In the genomic region with DNA sequence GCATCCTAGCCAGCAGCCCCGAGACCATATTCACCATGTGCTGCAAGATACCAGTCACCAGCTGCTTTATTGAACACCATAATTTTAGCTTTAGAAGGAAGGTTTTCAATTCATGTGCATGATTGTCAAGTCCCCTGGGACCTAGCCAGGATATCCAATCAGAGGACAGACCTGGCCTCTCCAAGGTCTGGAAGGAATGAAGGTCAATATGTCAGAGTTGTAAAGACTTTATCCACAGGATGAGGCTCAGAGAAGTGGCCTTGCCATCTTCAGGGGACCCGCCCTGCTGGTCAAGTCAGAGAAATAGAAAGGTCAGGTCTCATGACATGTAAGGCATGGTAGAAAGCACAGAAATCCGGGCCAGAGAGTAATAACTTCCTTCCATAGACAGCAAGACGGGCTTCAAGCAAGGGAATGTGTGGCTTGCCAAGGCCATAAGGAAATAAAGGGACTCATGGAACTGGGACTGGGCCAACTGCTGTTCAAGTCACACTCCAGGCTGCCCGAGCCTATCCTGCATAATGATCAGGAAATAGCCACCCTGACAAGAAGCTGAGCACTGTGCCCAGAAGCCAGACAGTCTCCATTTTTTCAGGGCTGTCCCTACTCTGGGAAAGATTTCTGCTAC, we compare ENCODE assay signal across 13 mouse cellular contexts. TPM values are rescaled to one million over a fixed set of nuclear protein-coding genes. Genes with fewer than 3 reads are reported as not detected.
DNase-seq lines count a peak whose midpoint lies in the region; ATAC-seq lines count a peak whose summit lies in the region.
"Had no signal": no experiment of that assay in that cellular context is flagged by ENCODE, and none has a peak within 500 bp of the region (broad histone marks: within the 10 kb centered on the region; RNA-seq: fewer than 3 reads in every experiment).

No protein-coding gene starts in this region.

- 66% methylated on average over 5 of the region's 5 CpGs for WGBS in kidney, embryonic 15.5 days

- no peak overlapping the region for H3K9ac ChIP-seq in kidney, embryonic 15.5 days

- intact Hi-C loops in left cerebral cortex, postnatal 4 days (cut with DNase I) = no loop called here

- H3K27ac ChIP-seq in kidney, embryonic 15.5 days = peak overlapping the region; percentile 29; the same call in 1 of the 2 replicates

- no peaks in the 10 kb centered on the region for H3K27me3 ChIP-seq in kidney, embryonic 15.5 days

- H3K36me3 ChIP-seq in kidney, embryonic 15.5 days = peaks cover 79% of the 10 kb centered on the region

- H3K9me3 ChIP-seq in kidney, embryonic 15.5 days (replicated peaks) = no peaks in the 10 kb centered on the region

- H3K4me1 ChIP-seq in kidney, embryonic 15.5 days = no peaks in the 10 kb centered on the region

- peak; percentile 26 for ATAC-seq in kidney, embryonic 15.5 days (replicated peaks; ENCODE audit: low FRiP score)

- DNase-seq in adrenal gland, adult (ENCODE audit: inconsistent age in 2 of 2, low spot score in 1 of 2) = peak; percentile 62 to 80
- DNase-seq in adrenal gland, postnatal 4 days (ENCODE audit: low spot score in 2 of 2) = no peak
- peak; percentile 34 for DNase-seq in left cerebral cortex, postnatal 4 days
- DNase-seq in left cerebral cortex, adult 11 months (ENCODE audit: low spot score) = no peak
- DNase-seq in adipocyte (ENCODE audit: low spot score) = peak; percentile 34
- DNase-seq in frontal cortex, adult 2 months (ENCODE audit: extremely low spot score in 1 of 2, low spot score in 1 of 2) = no peak
- no peak for DNase-seq in gastrocnemius, postnatal 4 days (ENCODE audit: low spot score in 2 of 2)
- DNase-seq: cerebellum, adult 9-10 months; heart, adult 11 months; heart, postnatal 14 days; liver; thymus, postnatal 4 days had no signal

- no peak overlapping the region for H3K4me3 ChIP-seq in kidney, embryonic 15.5 days (replicated peaks)

- H3K4me2 ChIP-seq in kidney, embryonic 15.5 days = no peak overlapping the region

RNA-seq across cellular contexts. Expression of a gene that starts 23.2 kb away (rescaled TPM):
- 1 to 10 TPM; 6.1 TPM for total RNA-seq in adrenal gland, postnatal 4 days (2021)
- total RNA-seq in left cerebral cortex, postnatal 4 days (2021) = 1 to 10 TPM; 5.0 to 5.9 TPM
- polyA plus RNA-seq in kidney, embryonic 15.5 days (2015; fragmentation: Nextera tagmentation; extraction: Ambion mirVana) = 9.5 and 11.8 TPM in 2 replicates
- 1.4 and 1.6 TPM in 2 replicates for polyA plus RNA-seq in frontal cortex, adult 2 months (2012; rRNA removed)
- 1 to 10 TPM; 2.6 to 2.9 TPM for total RNA-seq in gastrocnemius, postnatal 4 days (2021)

Comparison
In these comparisons a context has a peak if more than half of its experiments do, and no peak if none do; other contexts are left out.
1. DNase-seq: peak in adrenal gland, adult (2 of 2), left cerebral cortex, postnatal 4 days (single experiment) and adipocyte (single experiment); none in adrenal gland, postnatal 4 days (0 of 2), left cerebral cortex, adult 11 months (single experiment), frontal cortex, adult 2 months (0 of 2) and gastrocnemius, postnatal 4 days (0 of 2).